Mouse (Mus musculus): ENCODE results near the gene Eif4a2. TPM values are rescaled to one million over a fixed set of nuclear protein-coding genes. Genes with fewer than 3 reads are reported as not detected.

The Eif4a2 gene
- total RNA-seq, 2 experiments from 2014 or later, result 587 to 925 TPM

DNA sequence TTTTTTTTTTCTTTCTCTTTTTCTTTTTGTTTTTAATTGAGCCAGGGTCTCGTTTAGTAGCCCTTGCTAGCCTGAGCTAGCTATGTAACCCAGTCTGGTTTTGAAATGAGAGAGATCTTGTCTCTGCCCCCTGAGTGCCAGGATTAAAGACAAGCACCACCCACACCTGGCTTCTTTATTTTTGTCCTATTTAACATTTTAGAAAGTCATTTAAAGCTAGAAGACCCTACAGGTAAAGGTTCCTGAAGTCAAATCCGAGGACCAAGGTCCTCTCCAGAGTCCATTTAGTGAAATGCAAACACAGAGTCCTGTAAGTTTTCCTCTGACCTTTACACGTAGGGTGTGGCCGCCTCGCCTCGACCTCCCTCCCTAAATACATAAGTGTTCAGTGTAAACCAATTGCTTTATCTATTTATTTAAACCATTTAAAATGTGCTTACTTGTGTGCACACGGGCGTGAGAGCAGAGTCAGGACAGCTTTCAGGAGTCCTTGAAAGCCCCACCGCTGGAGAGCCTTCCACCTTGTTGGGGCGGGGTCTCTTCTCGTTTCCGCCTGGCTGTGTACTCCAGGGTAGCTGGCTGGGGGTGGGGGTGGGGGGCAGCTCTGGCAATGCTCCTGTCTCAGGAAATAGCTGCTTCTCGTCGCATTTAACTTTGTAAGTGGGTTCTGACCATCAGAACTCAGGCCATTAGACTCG lies 4.8 kb upstream of the Eif4a2 start:
- ATAC-seq (replicated peaks; ENCODE audit: low FRiP score, low TSS enrichment, poor library complexity, severe bottlenecking), result no peak

DNA sequence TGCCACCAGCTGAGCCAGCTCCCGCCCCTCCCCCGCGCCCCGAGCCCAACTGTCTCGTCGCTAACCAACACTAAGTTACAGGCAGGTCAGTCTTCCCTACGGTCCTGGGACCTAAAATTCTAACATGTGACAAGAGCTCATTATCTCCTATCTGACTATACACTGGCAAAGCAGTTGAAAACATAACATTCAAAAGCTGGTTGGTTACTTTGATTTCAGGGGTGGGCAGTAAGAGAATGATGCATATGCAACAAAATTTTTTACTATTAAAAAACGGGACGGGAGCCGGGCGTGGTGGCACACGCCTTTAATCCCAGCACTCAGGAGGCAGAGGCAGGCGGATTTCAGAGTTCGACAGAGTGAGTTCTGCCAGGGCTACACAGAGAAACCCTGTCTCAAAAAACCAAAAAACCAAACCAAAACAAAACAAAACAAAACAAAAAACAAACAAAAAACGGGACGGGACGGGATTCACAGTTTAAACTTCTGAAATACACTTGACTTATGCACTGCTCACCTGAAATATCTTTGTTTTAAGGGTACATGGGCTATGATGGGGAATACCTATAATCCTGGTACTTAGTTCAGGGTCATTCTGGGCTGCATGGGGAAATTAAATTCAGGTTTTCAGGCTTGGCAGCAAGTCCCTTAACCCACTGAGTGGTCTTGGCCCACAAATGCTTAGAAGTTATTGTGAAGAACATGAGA lies 4.1 kb upstream of the Eif4a2 start:
- no peak for ATAC-seq (replicated peaks; ENCODE audit: low FRiP score, low TSS enrichment, poor library complexity, severe bottlenecking)

DNA sequence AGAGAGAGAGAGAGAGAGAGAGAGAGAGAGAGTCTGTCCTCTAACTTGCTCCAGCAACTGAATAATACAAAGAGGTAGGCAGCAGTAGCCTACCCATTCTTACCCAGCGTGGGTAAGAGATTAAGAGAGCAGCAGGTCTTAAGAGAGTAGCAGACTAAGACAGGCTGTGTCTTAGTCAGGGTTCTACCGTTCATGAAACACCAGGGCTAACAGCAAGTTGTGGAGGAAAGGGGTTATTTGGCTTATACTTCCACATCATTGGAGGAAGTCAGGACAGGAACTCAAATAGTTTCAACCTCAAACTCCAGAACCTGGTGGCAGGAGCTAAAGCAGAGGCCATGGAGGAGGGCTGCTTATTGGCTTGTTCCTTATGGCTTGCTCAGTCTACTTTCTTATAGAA lies 3.4 kb upstream of the Eif4a2 start:
- ATAC-seq (replicated peaks; ENCODE audit: low FRiP score, low TSS enrichment, poor library complexity, severe bottlenecking), result no peak

DNA sequence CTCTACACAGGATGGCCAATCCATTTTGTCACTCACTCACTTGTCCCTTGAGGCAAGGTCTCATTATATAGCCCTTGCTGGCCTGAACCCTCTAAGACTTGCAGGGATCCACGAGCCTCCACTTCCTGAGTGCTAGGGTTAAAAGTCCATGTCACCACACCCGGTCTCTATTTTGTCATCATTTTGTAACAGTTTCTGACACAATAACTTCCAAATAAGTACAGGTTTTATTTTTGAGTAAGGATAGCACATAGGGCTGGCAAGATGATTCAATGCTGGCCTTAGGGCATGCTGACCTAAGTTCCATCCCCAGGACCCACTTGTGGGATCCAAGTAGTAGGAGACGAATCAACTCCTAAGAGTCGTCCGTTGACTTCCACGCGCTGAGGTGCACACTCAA lies 1.1 kb upstream of the Eif4a2 start:
- ATAC-seq (replicated peaks; ENCODE audit: low FRiP score, low TSS enrichment, poor library complexity, severe bottlenecking), result no peak

DNA sequence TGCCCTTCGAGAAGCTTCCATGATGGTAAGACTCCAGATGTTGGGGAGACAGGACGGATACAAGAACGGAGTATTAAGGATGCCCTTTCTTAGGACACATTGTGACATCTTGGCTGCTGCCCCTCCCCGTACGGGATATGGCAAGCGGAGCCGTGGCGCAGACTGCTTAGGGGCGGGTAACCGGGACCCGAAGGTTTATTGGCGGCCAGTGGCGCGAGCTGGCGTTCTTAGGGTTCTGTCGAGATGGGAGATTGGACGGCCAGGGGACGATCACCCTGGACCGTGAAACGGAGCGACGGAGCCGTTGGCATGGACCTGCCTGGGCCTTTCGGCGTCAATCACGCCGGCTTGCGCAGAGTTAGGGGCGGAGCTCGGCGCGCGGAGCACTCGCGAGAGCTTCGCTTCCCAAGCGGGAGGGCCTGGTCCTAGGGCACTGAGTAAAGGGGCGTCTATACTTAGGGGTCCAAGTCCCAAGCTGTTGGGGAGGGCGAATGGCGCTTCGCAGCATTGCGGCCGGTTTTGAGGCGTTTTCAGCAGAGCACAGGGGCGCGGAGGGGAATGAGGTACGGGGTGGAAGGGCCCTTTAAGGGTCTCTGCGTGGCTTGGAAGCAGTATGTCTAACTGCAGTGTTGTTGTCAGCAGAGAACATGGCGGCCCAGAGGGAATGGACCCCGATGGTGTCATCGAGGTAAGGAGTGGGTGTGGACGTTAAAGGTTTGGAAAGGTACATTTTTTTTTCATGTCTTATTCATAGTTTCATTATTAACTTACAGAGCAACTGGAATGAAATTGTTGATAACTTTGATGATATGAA lies 909 bp downstream of the Eif4a2 start:
- ATAC-seq (replicated peaks; ENCODE audit: low FRiP score, low TSS enrichment, poor library complexity, severe bottlenecking), result peak; percentile 72

DNA sequence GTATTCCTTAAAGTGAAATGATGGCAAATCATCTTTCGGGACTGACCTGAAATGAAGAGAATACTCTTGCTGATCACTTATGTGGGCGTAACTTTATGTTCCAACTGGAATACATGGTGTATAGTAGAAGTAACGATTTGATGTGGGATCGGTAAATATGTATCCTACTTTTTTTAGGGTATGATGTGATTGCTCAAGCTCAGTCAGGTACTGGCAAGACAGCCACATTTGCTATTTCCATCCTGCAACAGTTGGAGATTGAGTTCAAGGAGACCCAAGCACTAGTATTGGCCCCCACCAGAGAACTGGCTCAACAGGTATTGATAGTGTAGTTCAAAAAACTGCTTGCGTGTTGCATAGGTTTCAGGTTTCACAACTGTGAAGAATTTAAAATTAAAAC lies 1.7 kb downstream of the Eif4a2 start:
- ATAC-seq (replicated peaks; ENCODE audit: low FRiP score, low TSS enrichment, poor library complexity, severe bottlenecking), result no peak

DNA sequence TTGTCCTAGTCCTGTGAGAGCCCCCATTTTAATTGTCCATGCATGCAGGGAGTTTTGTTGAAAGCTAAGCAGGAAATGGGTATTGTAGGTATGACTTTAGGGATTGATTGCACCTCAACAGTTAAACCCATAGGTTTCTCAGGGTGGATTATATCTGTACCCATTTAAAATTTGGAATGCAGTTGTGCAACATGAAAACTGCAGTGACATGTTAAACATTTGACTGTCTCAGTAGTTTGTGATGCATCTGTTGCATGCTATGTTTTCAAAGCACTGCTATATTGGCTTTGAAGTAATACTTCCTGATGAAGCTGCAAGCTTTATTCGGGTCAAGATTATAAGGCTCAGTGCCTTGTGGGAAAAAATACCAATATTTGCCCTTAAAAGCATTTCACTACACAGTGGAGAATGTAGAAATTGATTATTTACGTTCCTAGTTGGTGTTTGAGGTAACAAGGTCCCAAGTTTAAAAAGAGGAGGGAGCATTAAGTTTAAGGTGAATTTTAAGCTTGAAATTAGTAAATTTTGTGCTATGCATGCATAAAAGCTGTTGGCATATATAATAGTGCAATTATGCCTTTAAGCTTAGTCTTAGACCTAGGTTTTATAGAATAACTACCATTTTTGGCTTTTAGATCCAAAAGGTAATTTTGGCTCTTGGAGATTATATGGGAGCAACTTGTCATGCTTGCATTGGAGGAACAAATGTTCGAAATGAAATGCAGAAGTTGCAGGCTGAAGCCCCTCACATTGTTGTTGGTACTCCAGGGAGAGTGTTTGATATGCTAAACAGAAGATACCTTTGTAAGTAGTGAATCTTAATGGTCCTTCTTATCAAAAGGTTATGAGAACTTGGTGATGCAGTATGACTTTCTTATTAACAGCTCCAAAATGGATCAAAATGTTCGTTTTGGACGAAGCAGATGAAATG lies 2.4 kb downstream of the Eif4a2 start:
- ATAC-seq (replicated peaks; ENCODE audit: low FRiP score, low TSS enrichment, poor library complexity, severe bottlenecking), result no peak

DNA sequence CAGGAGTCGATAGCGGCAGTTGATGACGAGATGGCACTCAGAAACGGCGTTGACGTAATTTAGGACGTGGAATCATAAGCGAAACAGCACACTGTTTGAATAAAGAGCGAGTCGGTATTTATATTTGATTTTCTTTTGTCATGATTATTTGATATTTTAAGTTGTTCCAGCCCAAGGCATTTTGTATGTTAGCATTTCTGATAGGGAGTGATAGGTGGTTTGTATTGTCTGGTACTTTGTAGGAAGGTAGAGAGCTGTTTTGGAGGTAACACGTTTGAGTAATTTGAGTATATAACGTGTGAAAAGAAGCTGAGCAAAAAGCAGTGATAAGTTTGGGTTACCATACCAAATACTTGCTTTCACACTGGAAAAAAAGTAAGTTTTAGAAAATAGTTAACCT lies 5.1 kb downstream of the Eif4a2 start:
- no peak for ATAC-seq (replicated peaks; ENCODE audit: low FRiP score, low TSS enrichment, poor library complexity, severe bottlenecking)

DNA sequence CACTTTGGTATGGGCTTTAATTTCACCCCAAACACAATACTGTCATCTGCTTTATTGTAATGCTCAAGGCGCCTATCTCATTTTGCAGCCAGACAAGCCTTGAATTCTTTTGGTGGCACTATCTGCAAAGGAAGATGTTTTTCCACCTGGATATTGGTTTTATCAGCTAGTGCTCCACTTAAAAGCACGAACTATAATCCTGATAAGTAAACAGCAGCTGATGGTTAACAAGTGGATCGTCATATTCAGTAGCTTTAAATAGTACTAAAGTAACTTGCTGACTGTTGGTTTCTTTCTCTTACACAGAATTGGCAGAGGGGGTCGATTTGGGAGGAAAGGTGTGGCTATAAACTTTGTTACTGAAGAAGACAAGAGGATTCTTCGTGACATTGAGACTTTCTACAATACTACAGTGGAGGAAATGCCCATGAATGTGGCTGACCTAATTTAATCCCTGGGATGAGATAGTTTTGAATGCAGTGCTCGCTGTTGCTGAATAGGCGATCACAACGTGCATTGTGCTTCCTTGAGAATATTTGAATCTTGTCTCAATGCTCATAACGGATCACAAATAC lies 5.7 kb downstream of the Eif4a2 start:
- no peak for ATAC-seq (replicated peaks; ENCODE audit: low FRiP score, low TSS enrichment, poor library complexity, severe bottlenecking)

DNA sequence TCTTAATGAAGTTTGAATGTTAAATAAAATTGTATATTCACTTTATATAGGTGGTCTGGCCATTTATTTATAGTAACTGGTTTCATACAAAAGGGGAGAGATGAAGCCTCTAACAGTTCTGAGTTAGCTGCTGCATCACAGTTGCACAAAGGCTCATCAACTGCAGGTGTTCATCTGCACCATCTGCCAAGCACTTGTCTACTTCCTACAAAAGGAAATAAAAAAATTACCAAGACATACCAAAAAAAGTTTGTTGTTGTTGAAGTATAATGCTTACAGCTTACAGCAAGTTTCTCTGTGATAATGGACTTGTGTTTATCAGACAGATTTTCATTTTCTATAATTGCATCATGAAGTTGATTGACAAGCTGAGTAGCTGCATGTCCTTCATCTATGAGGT lies 6.7 kb downstream of the Eif4a2 start:
- peak; percentile 42; the same call in 1 of the 2 replicates for ATAC-seq (replicated peaks; ENCODE audit: low FRiP score, low TSS enrichment, poor library complexity, severe bottlenecking)

DNA sequence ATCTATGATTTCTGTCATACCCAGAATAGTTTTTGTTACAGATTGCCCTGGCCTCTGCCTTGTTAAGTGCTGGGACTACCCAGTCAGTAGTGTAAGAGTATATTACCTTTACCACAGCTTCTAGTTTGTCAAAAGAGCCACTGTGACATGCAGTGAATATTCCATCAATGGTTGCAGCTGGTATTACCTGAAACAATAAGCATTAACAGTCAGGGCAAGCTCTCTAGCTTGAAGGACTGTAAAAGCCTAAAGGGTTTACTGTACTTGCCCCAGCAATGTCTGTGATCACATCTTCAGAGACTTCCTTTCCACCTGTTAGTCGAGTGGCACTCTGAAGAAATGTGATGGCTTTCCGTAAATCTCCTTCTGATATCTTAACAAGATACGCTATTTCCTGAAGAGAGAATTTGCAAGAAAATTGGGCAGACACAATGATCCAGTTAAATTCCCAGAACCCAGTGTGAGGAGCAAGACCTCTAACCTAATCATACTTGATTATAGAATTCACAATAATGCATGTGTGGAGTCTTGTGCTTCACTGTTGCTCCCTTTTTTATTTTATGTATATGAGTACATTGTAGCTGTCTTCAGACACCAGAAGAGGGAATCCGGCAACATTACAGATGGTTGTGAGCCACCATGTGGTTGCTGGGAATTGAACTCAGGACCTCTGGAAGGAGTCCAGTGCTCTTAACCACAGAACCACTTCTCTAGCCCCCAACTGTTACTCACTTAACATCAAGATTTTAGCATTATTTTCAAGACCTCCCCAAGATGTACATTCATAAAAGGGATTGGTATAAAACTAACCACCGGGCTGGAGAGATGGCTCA lies 7.3 kb downstream of the Eif4a2 start:
- ATAC-seq (replicated peaks; ENCODE audit: low FRiP score, low TSS enrichment, poor library complexity, severe bottlenecking), result peak; percentile 41; the same call in 1 of the 2 replicates

DNA sequence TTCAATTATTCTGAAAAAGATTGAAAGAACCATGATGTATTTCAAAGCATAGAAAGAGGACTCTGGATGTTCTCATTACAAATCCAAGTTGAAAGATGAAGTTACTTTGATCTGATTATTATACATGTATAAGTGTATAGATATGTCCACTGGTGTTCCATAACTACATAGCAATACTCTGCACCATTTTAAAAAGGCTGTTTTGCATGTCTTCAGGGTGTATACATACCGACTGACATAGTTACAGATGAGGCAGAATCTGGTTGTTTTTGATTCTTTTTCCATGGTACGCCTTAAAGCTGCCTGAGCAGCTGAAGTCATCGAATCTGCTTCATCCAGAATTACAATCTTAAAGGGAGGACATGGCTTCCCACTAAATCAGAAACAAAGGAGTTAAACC lies 8.2 kb downstream of the Eif4a2 start:
- ATAC-seq (replicated peaks; ENCODE audit: low FRiP score, low TSS enrichment, poor library complexity, severe bottlenecking), result no peak

DNA sequence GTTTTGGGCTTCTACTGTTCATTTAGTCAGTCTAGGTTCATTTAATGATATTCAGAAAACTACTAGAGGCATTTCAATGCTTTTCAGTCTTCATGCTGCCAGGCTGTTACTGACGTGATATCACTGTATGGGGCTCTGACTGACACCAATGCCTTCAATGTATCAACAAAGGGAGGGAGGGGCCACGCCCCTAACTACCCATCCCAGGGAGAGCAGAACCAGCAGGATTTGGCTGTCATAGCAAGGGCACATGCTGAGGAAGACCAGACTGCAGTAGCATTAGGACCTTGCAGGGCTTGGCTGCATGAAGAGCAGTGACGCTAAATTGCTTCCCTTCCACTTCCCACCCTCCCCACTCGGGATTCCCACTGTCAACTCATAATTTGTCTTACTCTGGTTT lies 9.9 kb downstream of the Eif4a2 start:
- no peak for ATAC-seq (replicated peaks; ENCODE audit: low FRiP score, low TSS enrichment, poor library complexity, severe bottlenecking)

DNA sequence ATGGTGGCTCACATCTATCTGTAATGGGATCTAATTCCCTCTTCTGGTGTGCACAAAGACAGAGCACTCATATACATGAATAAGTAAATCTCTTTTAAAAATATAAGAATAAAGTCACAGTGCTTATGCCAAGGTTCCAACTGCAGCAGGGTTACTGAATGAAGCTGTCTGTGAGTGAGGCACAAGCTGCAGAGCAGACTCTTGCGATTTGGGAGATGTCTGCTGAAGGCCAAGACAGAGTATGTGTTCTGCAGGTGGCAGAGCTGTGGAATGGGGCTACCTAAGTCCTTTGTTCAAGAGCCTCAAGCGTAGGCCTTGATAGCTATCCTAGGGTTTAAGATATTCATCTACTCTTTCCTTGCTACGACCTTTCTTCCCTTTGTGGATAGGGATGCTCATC lies 15.2 kb downstream of the Eif4a2 start:
- ATAC-seq (replicated peaks; ENCODE audit: low FRiP score, low TSS enrichment, poor library complexity, severe bottlenecking), result no peak

DNA sequence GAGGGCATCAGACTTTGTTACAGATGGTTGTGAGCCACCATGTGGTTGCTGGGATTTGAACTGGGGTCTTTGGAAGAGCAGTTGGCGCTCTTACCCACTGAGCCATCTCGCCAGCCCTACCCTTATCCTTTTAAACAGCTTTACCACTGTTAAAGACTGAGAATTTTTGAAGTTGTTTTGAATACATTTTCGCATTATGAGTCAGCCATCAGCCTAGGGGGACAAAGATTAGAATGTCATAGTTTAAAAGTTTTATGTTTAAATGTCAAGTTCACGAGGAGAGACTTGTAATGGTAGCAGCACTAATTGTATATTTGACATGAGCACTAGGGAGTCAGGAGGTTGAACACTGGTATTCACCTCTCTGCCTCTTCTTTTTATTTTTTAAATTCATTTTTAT lies 15.9 kb downstream of the Eif4a2 start:
- no peak for ATAC-seq (replicated peaks; ENCODE audit: low FRiP score, low TSS enrichment, poor library complexity, severe bottlenecking)

DNA sequence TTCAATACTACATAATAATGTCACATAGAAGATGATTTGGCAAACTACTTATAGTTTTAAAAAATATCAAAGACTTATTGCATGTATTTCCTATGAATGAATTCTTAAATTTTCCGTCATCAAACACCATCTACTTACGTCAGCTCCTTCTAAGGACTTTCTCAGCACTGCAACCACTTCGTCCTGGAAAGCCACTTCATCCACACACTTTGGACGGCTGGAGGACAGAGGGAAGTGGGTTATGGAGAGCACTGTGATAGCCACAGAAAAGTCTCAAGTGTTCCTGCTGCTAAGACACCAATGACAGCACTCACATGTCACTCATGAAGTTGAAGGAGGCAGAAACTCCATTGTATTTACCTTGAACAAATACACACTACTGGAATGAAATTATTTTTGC lies 17.2 kb downstream of the Eif4a2 start:
- no peak for ATAC-seq (replicated peaks; ENCODE audit: low FRiP score, low TSS enrichment, poor library complexity, severe bottlenecking)

DNA sequence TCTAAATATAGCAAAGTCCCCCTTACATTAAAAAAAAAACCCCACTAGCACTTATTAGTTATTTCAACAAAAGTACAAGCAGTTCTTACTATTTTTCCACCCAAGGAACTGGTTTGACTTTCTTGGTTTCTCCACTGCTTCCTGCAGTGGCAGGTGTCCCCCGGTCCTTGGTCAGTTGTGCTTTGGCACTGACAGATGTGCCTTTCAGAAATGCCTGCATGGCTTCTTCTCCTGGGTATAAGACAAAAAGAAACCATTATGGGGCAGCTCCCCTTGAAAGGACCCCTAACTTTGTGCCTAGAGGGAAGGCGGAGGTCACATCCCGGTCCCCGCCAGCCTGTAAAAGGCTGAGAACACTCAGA lies 20.0 kb downstream of the Eif4a2 start:
- ATAC-seq (replicated peaks; ENCODE audit: low FRiP score, low TSS enrichment, poor library complexity, severe bottlenecking), result peak; percentile 45

DNA sequence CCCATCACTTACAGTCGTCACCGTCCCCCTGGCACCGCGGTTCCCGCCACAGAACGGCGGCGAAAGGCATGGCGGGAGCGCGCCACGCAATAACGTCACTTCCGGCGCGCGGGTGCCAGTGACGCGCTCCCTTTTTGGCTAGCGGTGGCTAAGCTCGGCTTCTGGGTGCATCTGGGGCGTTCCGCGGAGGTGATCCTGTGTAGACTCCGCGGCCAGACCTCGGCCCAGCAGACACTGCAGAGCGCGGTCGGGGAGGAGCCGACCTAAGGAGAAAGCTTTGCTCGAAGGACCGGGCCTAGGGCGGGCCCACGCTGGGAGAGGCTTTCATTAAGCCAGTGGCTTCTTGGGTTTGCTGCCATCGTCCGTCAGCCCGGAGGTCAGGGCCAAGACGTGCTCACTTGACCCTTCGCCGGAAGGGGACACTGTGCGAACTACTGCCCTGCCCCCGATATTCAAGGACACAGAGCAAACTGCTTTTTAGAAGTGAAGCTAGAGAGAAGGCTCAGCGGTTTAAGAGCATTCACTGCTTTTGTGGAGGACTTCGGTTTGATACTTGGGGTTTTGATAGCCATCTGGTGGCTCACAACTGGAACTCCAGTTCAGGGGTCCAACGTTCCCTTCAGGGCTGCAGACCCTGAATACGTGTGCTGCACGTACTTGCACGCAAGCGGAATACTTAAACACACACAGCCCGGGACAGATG lies 20.6 kb downstream of the Eif4a2 start, which contains the start of gene Rfc4:
Gene Rfc4 (minus strand): TSS at position 65 of the 703 bp plus-strand sequence.
- ATAC-seq (replicated peaks; ENCODE audit: low FRiP score, low TSS enrichment, poor library complexity, severe bottlenecking), result peak; percentile 95
